Comparison of ENCODE assay signal across 12 mouse cellular contexts in the genomic region with DNA sequence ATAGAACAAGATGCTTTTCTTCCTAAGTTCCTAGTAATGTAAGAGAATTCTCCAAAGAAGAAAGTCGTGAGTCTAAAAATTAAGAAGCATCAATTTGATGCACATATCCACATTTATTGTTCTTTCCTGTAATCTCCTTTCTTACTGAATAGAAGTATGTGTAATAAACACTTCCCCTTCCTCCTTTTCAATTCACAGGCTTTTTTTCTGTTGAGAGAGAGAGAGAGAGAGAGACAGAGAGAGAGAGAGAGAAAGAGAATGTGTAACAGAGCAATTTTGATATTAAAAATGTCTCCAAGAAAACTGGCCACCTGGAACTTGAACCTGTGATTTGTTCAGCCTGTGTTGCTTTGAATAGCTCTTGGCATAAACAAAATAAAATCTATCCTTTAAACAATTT. TPM values are rescaled to one million over a fixed set of nuclear protein-coding genes. Genes with fewer than 3 reads are reported as not detected.
A peak's percentile ranks its signal among the peaks of the same experiment; 100 is the strongest.
DNase-seq lines count a peak whose midpoint lies in the region; ATAC-seq lines count a peak whose summit lies in the region.
"Had no signal": no experiment of that assay in that cellular context is flagged by ENCODE, and none has a peak within 500 bp of the region (broad histone marks: within the 10 kb centered on the region; RNA-seq: fewer than 3 reads in every experiment).

No protein-coding gene starts in this region.

- no peaks in the 10 kb centered on the region for H3K36me3 ChIP-seq in heart, embryonic 12.5 days
- no peaks in the 10 kb centered on the region for H3K36me3 ChIP-seq in lung, embryonic 16.5 days (ENCODE audit: control insufficient read depth, insufficient read depth, low read length)
- no peaks in the 10 kb centered on the region for H3K36me3 ChIP-seq in embryonic facial prominence, embryonic 15.5 days
- H3K36me3 ChIP-seq in stomach, embryonic 14.5 days (ENCODE audit: control insufficient read depth, insufficient read depth, low read length): no peaks in the 10 kb centered on the region
- H3K36me3 ChIP-seq: midbrain, embryonic 12.5 days had no signal

- H3K4me2 ChIP-seq in heart, embryonic 12.5 days: peak overlapping the region; percentile 96; the same call in 1 of the 2 replicates
- no peak overlapping the region for H3K4me2 ChIP-seq in lung, embryonic 16.5 days (ENCODE audit: low read depth, low read length)
- 0 out of 2 replicates have a peak overlapping the region, but pooled peaks have one; percentile 6 for H3K4me2 ChIP-seq in embryonic facial prominence, embryonic 15.5 days (replicated peaks)
- peak overlapping the region; percentile 67 for H3K4me2 ChIP-seq in stomach, embryonic 14.5 days (replicated peaks; ENCODE audit: low read depth, low read length)

- no peak overlapping the region for H3K27ac ChIP-seq in heart, embryonic 12.5 days (ENCODE audit: poor library complexity, severe bottlenecking)
- no peak overlapping the region for H3K27ac ChIP-seq in lung, embryonic 16.5 days (ENCODE audit: low read length)
- H3K27ac ChIP-seq in embryonic facial prominence, embryonic 15.5 days (replicated peaks): no peak overlapping the region
- no peak overlapping the region for H3K27ac ChIP-seq in stomach, embryonic 14.5 days (ENCODE audit: low read length)
- H3K27ac ChIP-seq: midbrain, embryonic 12.5 days had no signal

- peaks cover 15% of the 10 kb centered on the region for H3K27me3 ChIP-seq in heart, embryonic 12.5 days (replicated peaks)
- H3K27me3 ChIP-seq in lung, embryonic 16.5 days (ENCODE audit: control insufficient read depth, insufficient read depth, low read depth, low read length): no peaks in the 10 kb centered on the region
- H3K27me3 ChIP-seq in embryonic facial prominence, embryonic 15.5 days: no peaks in the 10 kb centered on the region
- H3K27me3 ChIP-seq in stomach, embryonic 14.5 days (ENCODE audit: control insufficient read depth, insufficient read depth, low read length): no peaks in the 10 kb centered on the region

- no peak for ATAC-seq in heart, embryonic 12.5 days (ENCODE audit: insufficient number of reproducible peaks, low FRiP score)
- ATAC-seq in lung, embryonic 16.5 days (ENCODE audit: low read depth): no peak
- no peak for ATAC-seq in embryonic facial prominence, embryonic 15.5 days (ENCODE audit: insufficient number of reproducible peaks, low FRiP score, low TSS enrichment, low read depth)
- no peak for ATAC-seq in stomach, embryonic 14.5 days (ENCODE audit: insufficient number of reproducible peaks, insufficient read depth, low FRiP score, low read depth)

- H3K9me3 ChIP-seq in heart, embryonic 12.5 days (replicated peaks): no peaks in the 10 kb centered on the region
- no peaks in the 10 kb centered on the region for H3K9me3 ChIP-seq in lung, embryonic 16.5 days (ENCODE audit: control insufficient read depth, low read length)
- H3K9me3 ChIP-seq in embryonic facial prominence, embryonic 15.5 days (replicated peaks): no peaks in the 10 kb centered on the region
- H3K9me3 ChIP-seq in stomach, embryonic 14.5 days (ENCODE audit: control insufficient read depth, low read depth, low read length): no peaks in the 10 kb centered on the region
- H3K9me3 ChIP-seq: midbrain, embryonic 12.5 days had no signal

- H3K9ac ChIP-seq in heart, embryonic 12.5 days: no peak overlapping the region
- no peak overlapping the region for H3K9ac ChIP-seq in lung, embryonic 16.5 days (ENCODE audit: low read length)
- no peak overlapping the region for H3K9ac ChIP-seq in embryonic facial prominence, embryonic 15.5 days
- no peak overlapping the region for H3K9ac ChIP-seq in stomach, embryonic 14.5 days (replicated peaks; ENCODE audit: low read depth, low read length)
- H3K9ac ChIP-seq: midbrain, embryonic 12.5 days had no signal

- peaks cover 7% of the 10 kb centered on the region for H3K4me1 ChIP-seq in heart, embryonic 12.5 days (replicated peaks)
- peaks cover 9% of the 10 kb centered on the region; the same call in 1 of the 2 replicates for H3K4me1 ChIP-seq in lung, embryonic 16.5 days (replicated peaks; ENCODE audit: control insufficient read depth, insufficient read depth, low read length)
- H3K4me1 ChIP-seq in embryonic facial prominence, embryonic 15.5 days: peaks cover 16% of the 10 kb centered on the region; the same call in 1 of the 2 replicates
- H3K4me1 ChIP-seq in stomach, embryonic 14.5 days (ENCODE audit: control insufficient read depth, insufficient read depth, low read length): no peaks in the 10 kb centered on the region

- no peak for DNase-seq in heart, postnatal 4 days
- DNase-seq in lung, postnatal 36 days: no peak
- no peak for DNase-seq in cerebellum, adult 11 months
- no peak for DNase-seq in layer of hippocampus, adult 18-20 months (ENCODE audit: low spot score in 2 of 2)
- DNase-seq: cerebellum, postnatal 36 days; kidney, postnatal 25 days; thymus, postnatal 4 days had no signal

- 82% methylated on average over 1 of the region's 1 CpGs for WGBS in heart, embryonic 12.5 days
- 89% methylated on average over 1 of the region's 1 CpGs for WGBS in lung, embryonic 16.5 days
- 72% methylated on average over 1 of the region's 1 CpGs for WGBS in embryonic facial prominence, embryonic 15.5 days
- 84% methylated on average over 1 of the region's 1 CpGs for WGBS in stomach, embryonic 14.5 days

- H3K4me3 ChIP-seq in heart, embryonic 12.5 days: peak overlapping the region; percentile 72
- H3K4me3 ChIP-seq in lung, embryonic 16.5 days (ENCODE audit: low read length): peak overlapping the region; percentile 14; the same call in 1 of the 2 replicates
- peak overlapping the region; percentile 12; the same call in 1 of the 2 replicates for H3K4me3 ChIP-seq in embryonic facial prominence, embryonic 15.5 days (replicated peaks)
- H3K4me3 ChIP-seq in stomach, embryonic 14.5 days (ENCODE audit: low read depth, low read length): peak overlapping the region; percentile 79

RNA-seq across cellular contexts. Expression of a gene that starts 2.0 kb away (rescaled TPM):
- polyA plus RNA-seq in heart, embryonic 12.5 days (2016; fragmentation: Nextera tagmentation; extraction: Ambion mirVana): 8.4 and 8.9 TPM in 2 replicates
- 1 to 10 TPM; 4.1 to 5.2 TPM for total RNA-seq in heart, postnatal 4 days (2021)
- polyA plus RNA-seq in lung, embryonic 16.5 days (2015; fragmentation: Nextera tagmentation; extraction: Ambion mirVana): 5.7 TPM in 2 replicates
- polyA plus RNA-seq in embryonic facial prominence, embryonic 15.5 days (2015; fragmentation: Nextera tagmentation; extraction: Ambion mirVana): 7.3 and 8.7 TPM in 2 replicates
- polyA plus RNA-seq in stomach, embryonic 14.5 days (2014; fragmentation: Nextera tagmentation; extraction: Ambion mirVana): 12.4 and 16.3 TPM in 2 replicates
- total RNA-seq in layer of hippocampus, adult 18-20 months (2021): 1 to 10 TPM; 3.0 to 3.3 TPM

Comparison
In these comparisons a context has a peak if more than half of its experiments do, and no peak if none do; other contexts are left out.
1. H3K4me3 ChIP-seq: peak in every context shown above with its lines; median percentile 79 in stomach, embryonic 14.5 days; 72 in heart, embryonic 12.5 days; 14 in lung, embryonic 16.5 days; 12 in embryonic facial prominence, embryonic 15.5 days.